Mouse (Mus musculus) hindbrain, embryonic 10.5 days (tissue): ENCODE data around the gene Unc93b1. TPM values are rescaled to one million over a fixed set of nuclear protein-coding genes. Genes with fewer than 3 reads are reported as not detected.

Source experiments
- DNase-seq: peaks from one replicate; pipeline ENCODE4 v3.0.0-alpha.2; 2017; ENCODE audit warnings: low spot score
- H3K27ac ChIP-seq: fragments of 300-500 bp; sonication (generic); 2 replicates; pipeline ENCODE4 v1.5.1; 2016; ENCODE audit warnings: mild to moderate bottlenecking, moderate library complexity
- H3K27me3 ChIP-seq: fragments of 300-500 bp; sonication (generic); 2 replicates; pipeline ENCODE4 v1.6.1; 2016; ENCODE audit warnings: mild to moderate bottlenecking; ENCODE audit not compliant: poor library complexity, insufficient read depth, severe bottlenecking
- H3K36me3 ChIP-seq: fragments of 300-500 bp; sonication (generic); 2 replicates; pipeline ENCODE4 v1.6.1; 2016; ENCODE audit warnings: mild to moderate bottlenecking, moderate library complexity
- H3K4me1 ChIP-seq: fragments of 300-500 bp; sonication (generic); replicated peaks from 2 replicates; pipeline ENCODE4 v1.6.1; 2016; ENCODE audit warnings: mild to moderate bottlenecking
- H3K4me3 ChIP-seq: fragments of 300-500 bp; sonication (generic); 2 replicates; pipeline ENCODE4 v1.5.1; 2016; ENCODE audit warnings: mild to moderate bottlenecking, moderate library complexity
- H3K9me3 ChIP-seq: fragments of 300-500 bp; sonication (generic); 2 replicates; pipeline ENCODE4 v1.6.1; 2016; ENCODE audit warnings: mild to moderate bottlenecking, moderate library complexity
- whole genome bisulfite sequencing: fragments of 180-500 bp; shearing (Covaris S2); methylation state at CpG from one replicate; pipeline ENCODE4 v1.1.7; 2016; 5-methylcytosine and 5-hydroxymethylcytosine counted together
- polyA plus RNA-seq: library from polyadenylated mRNA; unstranded; fragments of >200 nt; fragmentation: Nextera tagmentation; extraction: Ambion mirVana; gene quantifications from 2 replicates; pipeline ENCODE4 v1.2.1, GENCODE M21; 2016

Unc93b1 gene
- polyA plus RNA-seq, 1 experiment from 2014 or later, result 8.8 TPM

DNA sequence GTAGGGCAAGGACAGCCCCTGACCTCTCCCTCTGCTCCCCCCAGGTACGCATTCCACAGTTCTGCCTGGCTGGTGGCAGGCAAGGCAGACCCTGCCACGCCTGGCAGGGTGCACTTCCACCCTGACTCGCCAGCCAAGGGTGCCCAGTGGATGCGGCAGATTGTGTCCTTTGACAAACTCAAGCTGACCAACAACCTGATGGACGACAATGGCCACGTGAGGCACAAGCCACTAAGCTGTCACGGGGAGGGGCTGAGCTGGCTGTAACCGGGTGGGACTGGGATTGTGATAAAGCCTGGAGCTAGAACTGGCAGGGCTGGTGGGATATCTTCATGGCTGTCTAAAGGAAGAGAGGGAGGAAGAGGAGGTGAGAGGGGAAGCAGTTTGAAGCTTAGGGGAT, 62.2 kb downstream of the Unc93b1 start:
- Histone ChIP-seq H3K9me3 (no peaks in the 10 kb centered on the region), H3K4me3 (no peak overlapping the region; the same call in 1 of the 2 replicates), H3K4me1 (peaks cover 47% of the 10 kb centered on the region), H3K27ac (no peak overlapping the region), H3K36me3 (no peaks in the 10 kb centered on the region), H3K27me3 (peaks cover 10% of the 10 kb centered on the region; the same call in 1 of the 2 replicates)
- WGBS, result 67% methylated on average over 8 of the region's 8 CpGs
- DNase-seq, result no peak

DNA sequence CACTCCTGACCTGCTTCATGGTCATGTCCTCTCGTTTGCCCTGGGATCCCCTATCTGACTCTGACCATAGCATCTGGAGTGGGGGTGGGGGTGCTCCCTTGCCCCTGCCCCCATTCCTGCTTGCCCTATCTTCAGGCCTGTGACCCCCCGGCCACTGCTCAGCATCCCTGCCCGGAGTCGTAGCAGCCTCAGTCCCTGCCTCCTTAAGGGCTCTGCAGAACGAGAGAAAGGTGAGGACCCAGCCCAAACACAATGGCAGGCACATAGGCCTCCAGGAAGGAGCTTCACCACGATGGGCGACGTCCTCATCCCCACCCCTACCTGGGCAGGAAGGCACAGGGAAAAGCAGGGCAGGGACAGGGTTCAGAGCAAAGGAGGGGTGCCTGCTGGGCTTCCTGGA, 63.3 kb downstream of the Unc93b1 start:
- 77% methylated on average over 8 of the region's 8 CpGs for WGBS
- peaks cover 39% of the 10 kb centered on the region for H3K4me1 ChIP-seq
- H3K27me3 ChIP-seq, result peaks cover 6% of the 10 kb centered on the region; the same call in 1 of the 2 replicates
- H3K27ac ChIP-seq, result no peak overlapping the region
- no peak overlapping the region for H3K4me3 ChIP-seq
- no peak for DNase-seq
- no peaks in the 10 kb centered on the region for H3K9me3 ChIP-seq
- no peaks in the 10 kb centered on the region for H3K36me3 ChIP-seq

Other genes starting within 250 kb of the Unc93b1 start
- 3.1 and 3.5 TPM in 2 replicates for gene Lrp5, start 248.6 kb upstream of the Unc93b1 start, polyA plus RNA-seq
- 45.7 and 46.9 TPM in 2 replicates for gene 1810055G02Rik, start 226.9 kb upstream of the Unc93b1 start, polyA plus RNA-seq
- 30.6 and 37.1 TPM in 2 replicates for gene Kmt5b, start 167.8 kb upstream of the Unc93b1 start, polyA plus RNA-seq
- gene Chka, start 83.4 kb upstream of the Unc93b1 start, polyA plus RNA-seq, result 57.5 and 59.9 TPM in 2 replicates
- 21.6 and 21.9 TPM in 2 replicates for gene Tcirg1, start 28.1 kb upstream of the Unc93b1 start, polyA plus RNA-seq
- 241 and 279 TPM in 2 replicates for gene Ndufs8, start 22.4 kb upstream of the Unc93b1 start, polyA plus RNA-seq
- 0.71 and 0.81 TPM in 2 replicates for gene Aldh3b1, start 5.4 kb upstream of the Unc93b1 start, polyA plus RNA-seq
- gene Aldh3b3, start 23.5 kb downstream of the Unc93b1 start, polyA plus RNA-seq, result not detected in 2 replicates
- 0.91 and 2.0 TPM in 2 replicates for gene Aldh3b2, start 37.1 kb downstream of the Unc93b1 start, polyA plus RNA-seq
- 2.6 and 2.9 TPM in 2 replicates for gene Acy3, start 51.4 kb downstream of the Unc93b1 start, polyA plus RNA-seq
- gene Tbx10, start 57.6 kb downstream of the Unc93b1 start, polyA plus RNA-seq, result 0.88 and 2.6 TPM in 2 replicates
- 20.1 and 22.6 TPM in 2 replicates for gene Nudt8, start 65.4 kb downstream of the Unc93b1 start, polyA plus RNA-seq
- gene Gm49405, start 65.4 kb downstream of the Unc93b1 start, polyA plus RNA-seq, result 3.0 and 3.1 TPM in 2 replicates
- 3.0 and 3.8 TPM in 2 replicates for gene Doc2g, start 68.1 kb downstream of the Unc93b1 start, polyA plus RNA-seq
- 196 and 198 TPM in 2 replicates for gene Ndufv1, start 77.6 kb downstream of the Unc93b1 start, polyA plus RNA-seq
- 442 and 460 TPM in 2 replicates for gene Gstp1, start 102.8 kb downstream of the Unc93b1 start, polyA plus RNA-seq
- gene Gstp2, start 110.8 kb downstream of the Unc93b1 start, polyA plus RNA-seq, result 1.3 and 2.1 TPM in 2 replicates
- gene Gstp3, start 124.4 kb downstream of the Unc93b1 start, polyA plus RNA-seq, result not detected in 2 replicates
- gene Cabp2, start 146.4 kb downstream of the Unc93b1 start, polyA plus RNA-seq, result not detected in 2 replicates
- 90.5 and 93.3 TPM in 2 replicates for gene Cdk2ap2, start 162.0 kb downstream of the Unc93b1 start, polyA plus RNA-seq
- 8.5 and 19.9 TPM in 2 replicates for gene Pitpnm1, start 164.8 kb downstream of the Unc93b1 start, polyA plus RNA-seq
- gene Aip, start 190.7 kb downstream of the Unc93b1 start, polyA plus RNA-seq, result 65.8 and 73.9 TPM in 2 replicates
- not detected in 2 replicates for gene Gpr152, start 204.6 kb downstream of the Unc93b1 start, polyA plus RNA-seq
- gene Cabp4, start 208.8 kb downstream of the Unc93b1 start, polyA plus RNA-seq, result 0.12 TPM in 1 of 2 replicates, not detected in the other
- 138 and 156 TPM in 2 replicates for gene Coro1b, start 213.4 kb downstream of the Unc93b1 start, polyA plus RNA-seq
- 0.51 and 0.76 TPM in 2 replicates for gene Ptprcap, start 218.4 kb downstream of the Unc93b1 start, polyA plus RNA-seq
- 65.4 and 77.0 TPM in 2 replicates for gene Rps6kb2, start 228.2 kb downstream of the Unc93b1 start, polyA plus RNA-seq
- 3.5 and 3.9 TPM in 2 replicates for gene Carns1, start 240.3 kb downstream of the Unc93b1 start, polyA plus RNA-seq